Mouse (Mus musculus) CH12.LX (cell line): ENCODE data around the gene Dmrta2. TPM values are rescaled to one million over a fixed set of nuclear protein-coding genes. Genes with fewer than 3 reads are reported as not detected.

ENCODE experiments used
- DNase-seq: peaks from one replicate; pipeline ENCODE4 v3.0.0-alpha.2; 2013; ENCODE audit errors: extremely low read depth
- H3K27ac ChIP-seq: 2 replicates; pipeline ENCODE4 v1.5.1; 2012; ENCODE audit warnings: low read depth, mild to moderate bottlenecking, control low read depth, moderate library complexity; ENCODE audit not compliant: insufficient read depth
- H3K27me3 ChIP-seq: replicated peaks from 2 replicates; pipeline ENCODE3; 2012; ENCODE audit warnings: inconsistent platforms
- H3K36me3 ChIP-seq, 2 experiments: replicated peaks in 1 of 2; 2 replicates each; pipeline versions ENCODE3 to v1.6.1; 2012; ENCODE audit warnings: inconsistent platforms in 1 of 2, low read length in 1 of 2, mild to moderate bottlenecking in 1 of 2, mixed read lengths in 1 of 2, moderate library complexity in 1 of 2; ENCODE audit not compliant: control insufficient read depth in 1 of 2, insufficient read depth in 1 of 2
- H3K4me1 ChIP-seq, 2 experiments: 2 replicates each; pipeline ENCODE4 v1.6.1; 2012; ENCODE audit warnings: inconsistent platforms in 1 of 2, moderate library complexity in 1 of 2; ENCODE audit not compliant: insufficient read depth in 2 of 2, control insufficient read depth in 1 of 2
- H3K4me2 ChIP-seq: 2 replicates; pipeline ENCODE4 v1.6.1; 2012; ENCODE audit warnings: low read depth, mild to moderate bottlenecking, control low read depth; ENCODE audit not compliant: poor library complexity, insufficient read depth, severe bottlenecking
- H3K4me3 ChIP-seq, 3 experiments: fragments of 150-350 bp in 1 of 3; sonication (generic) in 1 of 3; replicated peaks in 1 of 3; 2 replicates each; pipeline versions ENCODE3 to v1.5.1; 2011 to 2012; ENCODE audit warnings: low read depth in 2 of 3, low read length in 2 of 3, mild to moderate bottlenecking in 2 of 3, moderate library complexity in 2 of 3, control low read depth in 1 of 3, improper control_type of control experiment in 1 of 3, inconsistent platforms in 1 of 3, mixed read lengths in 1 of 3; ENCODE audit not compliant: poor library complexity in 1 of 3
- H3K79me2 ChIP-seq: replicated peaks from 2 replicates; pipeline ENCODE4 v1.6.1; 2012; ENCODE audit warnings: mild to moderate bottlenecking, moderate library complexity; ENCODE audit not compliant: control insufficient read depth, poor library complexity, insufficient read depth, severe bottlenecking; ENCODE audit errors: extremely low read depth
- H3K9ac ChIP-seq: 2 replicates; pipeline ENCODE4 v1.6.1; 2012; ENCODE audit warnings: low read depth, mild to moderate bottlenecking, control low read depth, moderate library complexity; ENCODE audit not compliant: insufficient read depth
- H3K9me3 ChIP-seq: replicated peaks from 2 replicates; pipeline ENCODE3; 2012; ENCODE audit warnings: low read length, inconsistent platforms, mixed read lengths
- CHD1 ChIP-seq: IDR thresholded peaks from 2 replicates; pipeline ENCODE4 v1.6.1; 2012; ENCODE audit warnings: low read depth, low read length, improper control_type of control experiment, inconsistent platforms
- CTCF ChIP-seq, 2 experiments: IDR thresholded peaks in 1 of 2; conservative IDR thresholded peaks in 1 of 2; 2 replicates each; pipeline ENCODE4 v1.5.1; 2011 to 2012; ENCODE audit warnings: low read depth in 2 of 2, low read length in 2 of 2, improper control_type of control experiment in 1 of 2, inconsistent platforms in 1 of 2, mild to moderate bottlenecking in 1 of 2, moderate library complexity in 1 of 2
- ELF1 ChIP-seq: IDR thresholded peaks from 2 replicates; pipeline ENCODE4 v1.6.1; 2014; ENCODE audit warnings: low read depth, mild to moderate bottlenecking, inconsistent platforms, low read length, improper control_type of control experiment
- EP300 ChIP-seq: IDR thresholded peaks from 2 replicates; pipeline ENCODE4 v1.6.1; 2011; ENCODE audit warnings: low read length, improper control_type of control experiment
- ETS1 ChIP-seq: conservative IDR thresholded peaks from 2 replicates; pipeline ENCODE4 v1.6.1; 2012; ENCODE audit warnings: low read depth, mild to moderate bottlenecking, inconsistent platforms, low read length, improper control_type of control experiment, moderate library complexity
- GABPA ChIP-seq: IDR thresholded peaks from 2 replicates; pipeline ENCODE4 v1.6.1; 2012; ENCODE audit warnings: low read depth, low read length, improper control_type of control experiment, inconsistent platforms; ENCODE audit not compliant: insufficient replicate concordance
- HCFC1 ChIP-seq: IDR thresholded peaks from 2 replicates; pipeline ENCODE4 v1.6.1; 2012; ENCODE audit warnings: low read depth, mild to moderate bottlenecking, inconsistent platforms, low read length, improper control_type of control experiment
- IRF4 ChIP-seq: IDR thresholded peaks from 2 replicates; pipeline ENCODE4 v1.6.1; 2014; ENCODE audit warnings: low read depth, mild to moderate bottlenecking, inconsistent platforms, low read length, improper control_type of control experiment
- JUN ChIP-seq: IDR thresholded peaks from 2 replicates; pipeline ENCODE4 v1.6.1; 2011; ENCODE audit warnings: low read depth, mild to moderate bottlenecking, low read length, improper control_type of control experiment, moderate library complexity; ENCODE audit not compliant: insufficient read depth
- MAX ChIP-seq: IDR thresholded peaks from 2 replicates; pipeline ENCODE4 v1.6.1; 2011; ENCODE audit warnings: low read length, improper control_type of control experiment
- MAZ ChIP-seq: IDR thresholded peaks from 2 replicates; pipeline ENCODE4 v1.6.1; 2012; ENCODE audit warnings: low read depth, mild to moderate bottlenecking, inconsistent platforms, low read length, improper control_type of control experiment, moderate library complexity
- MEF2A ChIP-seq: IDR thresholded peaks from 2 replicates; pipeline ENCODE4 v1.6.1; 2014; ENCODE audit warnings: low read depth, mild to moderate bottlenecking, inconsistent platforms, low read length, improper control_type of control experiment, borderline replicate concordance
- NRF1 ChIP-seq: IDR thresholded peaks from 2 replicates; pipeline ENCODE4 v1.6.1; 2014; ENCODE audit warnings: low read depth, mild to moderate bottlenecking, inconsistent platforms, low read length, improper control_type of control experiment, moderate library complexity
- PAX5 ChIP-seq: IDR thresholded peaks from 2 replicates; pipeline ENCODE4 v1.6.1; 2012; ENCODE audit warnings: low read length, inconsistent platforms, mixed read lengths
- POLR2A ChIP-seq: IDR thresholded peaks from 2 replicates; pipeline ENCODE4 v1.6.1; 2011; ENCODE audit warnings: low read depth, mild to moderate bottlenecking, improper control_type of control experiment, low read length
- POLR2AphosphoS2 ChIP-seq: IDR thresholded peaks from 2 replicates; pipeline ENCODE4 v1.6.1; 2011; ENCODE audit warnings: low read depth, low read length, improper control_type of control experiment
- RAD21 ChIP-seq: IDR thresholded peaks from 2 replicates; pipeline ENCODE4 v1.6.1; 2011; ENCODE audit warnings: low read depth, mild to moderate bottlenecking, low read length, improper control_type of control experiment, moderate library complexity
- RCOR1 ChIP-seq: conservative IDR thresholded peaks from 2 replicates; pipeline ENCODE4 v1.6.1; 2012; ENCODE audit warnings: low read depth, mild to moderate bottlenecking, inconsistent platforms, low read length, improper control_type of control experiment
- SIN3A ChIP-seq: IDR thresholded peaks from 2 replicates; pipeline ENCODE4 v1.6.1; 2012; ENCODE audit warnings: low read length, improper control_type of control experiment, inconsistent platforms
- TBP ChIP-seq: conservative IDR thresholded peaks from 2 replicates; pipeline ENCODE4 v1.6.1; 2011; ENCODE audit warnings: low read depth, low read length, improper control_type of control experiment
- TCF12 ChIP-seq: IDR thresholded peaks from 2 replicates; pipeline ENCODE4 v1.6.1; 2014; ENCODE audit warnings: low read depth, mild to moderate bottlenecking, inconsistent platforms, low read length, improper control_type of control experiment
- ZC3H11A ChIP-seq: IDR thresholded peaks from 2 replicates; pipeline ENCODE4 v1.6.1; 2012; ENCODE audit warnings: low read depth, mild to moderate bottlenecking, inconsistent platforms, low read length, improper control_type of control experiment
- ZNF384 ChIP-seq: IDR thresholded peaks from 2 replicates; pipeline ENCODE4 v1.6.1; 2012; ENCODE audit warnings: low read depth, low read length, improper control_type of control experiment, inconsistent platforms
- dilution Hi-C: fragments of 300-500 bp; cut with MboI; formaldehyde crosslinking; loops from 2 replicates; pipeline ENCODE4 v1.14.3; 2020; ENCODE audit warnings: low sequenced_read_pairs; ENCODE audit not compliant: extremely low pct_unique_long_range_greater_than_20kb, extremely low pct_ligation_motif_present
- in situ Hi-C: fragments of 300-500 bp; cut with MboI; formaldehyde crosslinking; loops from 3 replicates; pipeline ENCODE4 v1.14.3; 2019; ENCODE audit warnings: low sequenced_read_pairs, low pct_ligation_motif_present, low pct_unique_long_range_greater_than_20kb, mixed read lengths
- polyA plus RNA-seq: library from polyadenylated mRNA; unstranded; fragments of >175 nt; gene quantifications from 2 replicates; pipeline ENCODE4 v1.2.1, GENCODE M21; 2012; ENCODE audit warnings: low read depth; ENCODE audit not compliant: insufficient read length
- total RNA-seq, 2 experiments: library from RNA; depleted of rRNA; stranded (reverse); fragments of 300-350 nt in 1 of 2; fragments of >200 nt in 1 of 2; gene quantifications; 2 replicates each; pipeline ENCODE4 v1.2.3; 2012 to 2014

Gene Dmrta2
- total and polyA plus RNA-seq, 3 experiments: 0.04 to 0.13 TPM; not detected in 1

DNA sequence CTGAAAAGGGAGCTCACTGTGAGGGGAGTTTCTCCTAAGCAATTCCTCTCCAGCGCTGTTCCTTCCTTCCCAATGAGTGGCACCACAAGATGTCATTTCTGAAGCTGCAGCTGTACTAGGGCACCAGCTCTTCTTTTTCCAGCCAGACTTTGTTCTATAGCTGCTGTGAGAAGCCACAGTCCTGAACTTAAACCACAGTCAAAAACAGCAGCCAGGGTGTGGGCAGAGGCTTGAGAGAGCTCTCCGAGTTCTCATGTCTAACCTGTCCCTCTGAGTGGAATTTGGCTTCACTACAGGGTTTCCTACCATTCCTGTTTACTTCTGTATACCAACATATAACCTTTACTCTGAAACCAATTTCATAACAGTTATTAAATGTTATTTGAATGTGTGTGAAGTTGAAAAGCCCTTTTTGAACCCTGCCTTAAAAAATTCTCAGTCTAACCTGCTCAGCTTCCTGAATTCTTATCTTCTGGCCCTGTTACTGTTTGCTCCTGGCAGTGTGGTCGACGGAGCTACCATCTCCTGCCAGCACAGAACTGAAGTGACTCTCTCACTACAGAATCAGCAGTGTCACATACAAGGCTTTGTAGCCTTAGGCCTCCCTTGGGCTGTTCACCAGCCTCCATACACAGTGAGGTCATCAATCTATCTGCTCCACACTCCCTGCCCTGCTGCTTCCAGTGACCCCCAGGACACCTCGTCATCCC, 14.1 kb upstream of the Dmrta2 start:
- Histone ChIP-seq H3K27me3 (no peaks in the 10 kb centered on the region), H3K4me3 (no peak overlapping the region), H3K36me3 (peaks cover 19 to 51% of the 10 kb centered on the region in 2 experiments), H3K4me2 (no peak overlapping the region), H3K79me2 (no peaks in the 10 kb centered on the region), H3K9me3 (no peaks in the 10 kb centered on the region), H3K27ac (no peak overlapping the region), H3K4me1 (peaks cover 5 to 22% of the 10 kb centered on the region in 2 experiments), H3K9ac (no peak overlapping the region)
- in situ Hi-C loops (no loop called here), dilution Hi-C loops (no loop called here)
- TF ChIP-seq HCFC1: no peak
- TF ChIP-seq TBP: no peak
- TF ChIP-seq ETS1: no peak
- TF ChIP-seq SIN3A: no peak
- no peak for TF ChIP-seq IRF4
- no peak for TF ChIP-seq POLR2AphosphoS2
- TF ChIP-seq ZNF384: no peak
- no peak for TF ChIP-seq RAD21
- TF ChIP-seq CHD1: no peak
- no peak for TF ChIP-seq POLR2A
- TF ChIP-seq CTCF (conservative IDR thresholded peaks at IDR 0.05 in 1 of 2, IDR thresholded peaks at IDR 0.05 in 1 of 2; ENCODE audit: low read depth in 2 of 2, low read length in 2 of 2): no peak
- no peak for DNase-seq

- no peak for DNase-seq
- no peak overlapping the region for H3K4me3 ChIP-seq
- no peak overlapping the region for H3K4me2 ChIP-seq
- H3K4me1 ChIP-seq: no peaks in the 10 kb centered on the region
- H3K27me3 ChIP-seq: no peaks in the 10 kb centered on the region
- dilution Hi-C loops (no loop called here), in situ Hi-C loops (no loop called here)
- no peak overlapping the region for H3K9ac ChIP-seq
- no peak overlapping the region for H3K27ac ChIP-seq
- H3K36me3 ChIP-seq: peaks cover 0 to 24% of the 10 kb centered on the region in 2 experiments
- TF ChIP-seq MAZ: no peak
- no peak for TF ChIP-seq NRF1
- TF ChIP-seq MAX: no peak
- TF ChIP-seq MEF2A: no peak
- no peak for TF ChIP-seq TCF12
- no peak for TF ChIP-seq EP300
- no peak for TF ChIP-seq PAX5
- no peak for TF ChIP-seq POLR2A
- no peak for TF ChIP-seq ZC3H11A
- no peak for TF ChIP-seq ETS1
- no peak for TF ChIP-seq ELF1
- TF ChIP-seq GABPA: no peak
- no peak for TF ChIP-seq RCOR1
- TF ChIP-seq IRF4: no peak
- no peak for TF ChIP-seq JUN
- H3K79me2 ChIP-seq: no peaks in the 10 kb centered on the region
- H3K9me3 ChIP-seq: no peaks in the 10 kb centered on the region
Observed at GRCm38 (mm10) chr4:109969561-109969960, 8.3 kb upstream of the Dmrta2 start.
